Mouse (Mus musculus) midbrain, embryonic 12.5 days (tissue): ENCODE measurements around the gene Efcab14. TPM values are rescaled to one million over a fixed set of nuclear protein-coding genes. Genes with fewer than 3 reads are reported as not detected.
A peak's percentile ranks its signal among the peaks of the same experiment; 100 is the strongest.

ENCODE experiments used
- ATAC-seq: fragments of 200-750 bp; cut with Nextera tagmentation; 2 replicates; pipeline ENCODE4 v1.8.0; 2017; ENCODE audit warnings: low read depth, moderate TSS enrichment, moderate library complexity; ENCODE audit not compliant: low FRiP score
- H3K27ac ChIP-seq: fragments of 300-500 bp; sonication (generic); replicated peaks from 2 replicates; pipeline ENCODE4 v1.5.1; 2016; ENCODE audit warnings: mild to moderate bottlenecking
- H3K27me3 ChIP-seq: fragments of 300-500 bp; sonication (generic); 2 replicates; pipeline ENCODE4 v1.6.1; 2016; ENCODE audit warnings: mild to moderate bottlenecking
- H3K36me3 ChIP-seq: fragments of 300-500 bp; sonication (generic); 2 replicates; pipeline ENCODE4 v1.6.1; 2016
- H3K4me1 ChIP-seq: fragments of 300-500 bp; sonication (generic); 2 replicates; pipeline ENCODE4 v1.6.1; 2016
- H3K4me2 ChIP-seq: fragments of 300-500 bp; sonication (generic); replicated peaks from 2 replicates; pipeline ENCODE4 v1.6.1; 2016; ENCODE audit warnings: mild to moderate bottlenecking, moderate library complexity
- H3K4me3 ChIP-seq: fragments of 300-500 bp; sonication (generic); 2 replicates; pipeline ENCODE4 v1.5.1; 2016; ENCODE audit warnings: mild to moderate bottlenecking
- H3K9ac ChIP-seq: fragments of 300-500 bp; sonication (generic); replicated peaks from 2 replicates; pipeline ENCODE4 v1.6.1; 2016; ENCODE audit warnings: mild to moderate bottlenecking, moderate library complexity
- H3K9me3 ChIP-seq: fragments of 300-500 bp; sonication (generic); 2 replicates; pipeline ENCODE4 v1.6.1; 2016; ENCODE audit warnings: mild to moderate bottlenecking
- WGBS: fragments of 180-500 bp; shearing (Covaris S2); methylation state at CpG from one replicate; pipeline ENCODE4 v1.1.7; 2016; 5-methylcytosine and 5-hydroxymethylcytosine counted together
- polyA plus RNA-seq: library from polyadenylated mRNA; unstranded; fragments of >200 nt; fragmentation: Nextera tagmentation; extraction: Ambion mirVana; gene quantifications from 2 replicates; pipeline ENCODE4 v1.2.1, GENCODE M21; 2016

Efcab14 gene
- 30.1 and 30.6 TPM in 2 replicates for polyA plus RNA-seq

GRCm38 (mm10) chr4:115737551-115738041, at the start of gene Efcab14:
Efcab14 (plus strand) TSS chr4:115737744.
- ATAC-seq: peak; percentile 100
- Histone ChIP-seq H3K4me1 (peaks cover 19% of the 10 kb centered on the region), H3K27me3 (peaks cover 6% of the 10 kb centered on the region), H3K27ac (peak within 1 kb of the TSS; percentile 84), H3K4me3 (peak within 1 kb of the TSS; percentile 86), H3K9ac (peak within 1 kb of the TSS; percentile 88), H3K9me3 (no peaks in the 10 kb centered on the region), H3K36me3 (peaks cover 21% of the 10 kb centered on the region), H3K4me2 (peak within 1 kb of the TSS; percentile 79)
- under 1% methylated on average over 45 of the region's 45 CpGs for WGBS

GRCm38 (mm10) chr4:115701468-115701867, 36.1 kb upstream of the Efcab14 start:
- H3K36me3 ChIP-seq: no peaks in the 10 kb centered on the region
- H3K4me2 ChIP-seq: no peak overlapping the region
- 86% methylated on average over 3 of the region's 3 CpGs for WGBS
- no peak for ATAC-seq
- H3K27me3 ChIP-seq: no peaks in the 10 kb centered on the region
- no peak overlapping the region for H3K4me3 ChIP-seq
- no peak overlapping the region for H3K9ac ChIP-seq
- H3K27ac ChIP-seq: no peak overlapping the region
- no peaks in the 10 kb centered on the region for H3K9me3 ChIP-seq
- no peaks in the 10 kb centered on the region for H3K4me1 ChIP-seq

GRCm38 (mm10) chr4:115703927-115704505, 33.5 kb upstream of the Efcab14 start:
- WGBS: 79% methylated on average over 2 of the region's 2 CpGs
- no peak overlapping the region for H3K27ac ChIP-seq
- no peak for ATAC-seq
- H3K36me3 ChIP-seq: no peaks in the 10 kb centered on the region
- H3K4me1 ChIP-seq: no peaks in the 10 kb centered on the region
- H3K4me2 ChIP-seq: no peak overlapping the region
- no peak overlapping the region for H3K4me3 ChIP-seq
- no peaks in the 10 kb centered on the region for H3K27me3 ChIP-seq
- no peaks in the 10 kb centered on the region for H3K9me3 ChIP-seq
- no peak overlapping the region for H3K9ac ChIP-seq

GRCm38 (mm10) chr4:115708974-115709593, 28.5 kb upstream of the Efcab14 start:
- H3K27me3 ChIP-seq: no peaks in the 10 kb centered on the region
- H3K4me2 ChIP-seq: no peak overlapping the region
- no peaks in the 10 kb centered on the region for H3K36me3 ChIP-seq
- no peak overlapping the region for H3K4me3 ChIP-seq
- H3K9ac ChIP-seq: no peak overlapping the region
- 74% methylated on average over 13 of the region's 13 CpGs for WGBS
- H3K9me3 ChIP-seq: no peaks in the 10 kb centered on the region
- H3K27ac ChIP-seq: no peak overlapping the region
- no peak for ATAC-seq
- no peaks in the 10 kb centered on the region for H3K4me1 ChIP-seq

- Histone ChIP-seq H3K27ac (no peak overlapping the region), H3K9ac (peak overlapping the region; percentile 46; the same call in 1 of the 2 replicates), H3K4me1 (no peaks in the 10 kb centered on the region), H3K36me3 (no peaks in the 10 kb centered on the region), H3K4me2 (peak overlapping the region; percentile 51), H3K4me3 (peak overlapping the region; percentile 23), H3K27me3 (no peaks in the 10 kb centered on the region), H3K9me3 (no peaks in the 10 kb centered on the region)
- peak; percentile 80; the same call in 1 of the 2 replicates for ATAC-seq
- 22% methylated on average over 10 of the region's 13 CpGs for whole genome bisulfite sequencing
These were observed 27.6 kb upstream of the Efcab14 start for GRCm38 (mm10) chr4:115709792-115710418.

GRCm38 (mm10) chr4:115728721-115729120, 8.8 kb upstream of the Efcab14 start:
- WGBS: 12% methylated on average over 5 of the region's 5 CpGs
- H3K4me3 ChIP-seq: no peak overlapping the region
- no peak for ATAC-seq
- H3K4me1 ChIP-seq: no peaks in the 10 kb centered on the region
- no peak overlapping the region for H3K4me2 ChIP-seq
- H3K9me3 ChIP-seq: no peaks in the 10 kb centered on the region
- peaks cover 19% of the 10 kb centered on the region for H3K27me3 ChIP-seq
- no peak overlapping the region for H3K27ac ChIP-seq
- H3K36me3 ChIP-seq: no peaks in the 10 kb centered on the region
- no peak overlapping the region for H3K9ac ChIP-seq

GRCm38 (mm10) chr4:115731588-115732222, 5.8 kb upstream of the Efcab14 start:
- no peaks in the 10 kb centered on the region for H3K4me1 ChIP-seq
- peak; percentile 77 for ATAC-seq
- no peaks in the 10 kb centered on the region for H3K9me3 ChIP-seq
- 0 out of 2 replicates have a peak overlapping the region, but pooled peaks have one; percentile 15 for H3K9ac ChIP-seq
- H3K27me3 ChIP-seq: peaks cover 23% of the 10 kb centered on the region
- H3K4me3 ChIP-seq: no peak overlapping the region
- no peak overlapping the region for H3K27ac ChIP-seq
- no peaks in the 10 kb centered on the region for H3K36me3 ChIP-seq
- WGBS: 26% methylated on average over 7 of the region's 7 CpGs
- H3K4me2 ChIP-seq: no peak overlapping the region

- ATAC-seq: no peak
- no peaks in the 10 kb centered on the region for H3K4me1 ChIP-seq
- no peak overlapping the region for H3K9ac ChIP-seq
- H3K4me2 ChIP-seq: no peak overlapping the region
- 75% methylated on average over 3 of the region's 3 CpGs for WGBS
- H3K4me3 ChIP-seq: no peak overlapping the region
- no peaks in the 10 kb centered on the region for H3K36me3 ChIP-seq
- no peak overlapping the region for H3K27ac ChIP-seq
- peaks cover 23% of the 10 kb centered on the region for H3K27me3 ChIP-seq
- no peaks in the 10 kb centered on the region for H3K9me3 ChIP-seq
These were observed 5.2 kb upstream of the Efcab14 start for GRCm38 (mm10) chr4:115732223-115732818.

GRCm38 (mm10) chr4:115733746-115734145, 3.8 kb upstream of the Efcab14 start:
- ATAC-seq: no peak
- Histone ChIP-seq H3K27ac (no peak overlapping the region), H3K4me2 (no peak overlapping the region), H3K4me3 (no peak overlapping the region), H3K9me3 (no peaks in the 10 kb centered on the region), H3K27me3 (peaks cover 23% of the 10 kb centered on the region), H3K9ac (no peak overlapping the region), H3K4me1 (peaks cover 7% of the 10 kb centered on the region), H3K36me3 (no peaks in the 10 kb centered on the region)
- WGBS: 83% methylated on average over 5 of the region's 5 CpGs

GRCm38 (mm10) chr4:115734867-115735266, 2.7 kb upstream of the Efcab14 start:
- Histone ChIP-seq H3K27me3 (peaks cover 23% of the 10 kb centered on the region), H3K9me3 (no peaks in the 10 kb centered on the region), H3K9ac (no peak overlapping the region), H3K4me1 (peaks cover 18% of the 10 kb centered on the region), H3K27ac (no peak overlapping the region), H3K4me2 (no peak overlapping the region), H3K4me3 (no peak overlapping the region), H3K36me3 (no peaks in the 10 kb centered on the region)
- ATAC-seq: no peak
- 63% methylated on average over 4 of the region's 4 CpGs for WGBS

GRCm38 (mm10) chr4:115738481-115738985, 989 bp downstream of the Efcab14 start:
- Histone ChIP-seq H3K27ac (no peak overlapping the region), H3K4me1 (peaks cover 19% of the 10 kb centered on the region), H3K4me2 (peak overlapping the region; percentile 79), H3K9ac (peak overlapping the region; percentile 88), H3K36me3 (peaks cover 28% of the 10 kb centered on the region), H3K4me3 (peak overlapping the region; percentile 86), H3K9me3 (no peaks in the 10 kb centered on the region), H3K27me3 (peaks cover 3% of the 10 kb centered on the region; the same call in 1 of the 2 replicates)
- WGBS: 53% methylated on average over 13 of the region's 13 CpGs
- no peak for ATAC-seq
